Mouse (Mus musculus) kidney, embryonic 15.5 days (tissue): Measurements from ENCODE around the gene Pawr. TPM values are rescaled to one million over a fixed set of nuclear protein-coding genes. Genes with fewer than 3 reads are reported as not detected.
A peak's percentile ranks its signal among the peaks of the same experiment; 100 is the strongest.

Experiments used
- ATAC-seq: fragments of 200-750 bp; cut with Nextera tagmentation; replicated peaks from 2 replicates; pipeline ENCODE4 v1.8.0; 2017; ENCODE audit warnings: moderate TSS enrichment; ENCODE audit not compliant: low FRiP score
- H3K27ac ChIP-seq: fragments of 300-500 bp; sonication (generic); 2 replicates; pipeline ENCODE4 v1.5.1; 2015; ENCODE audit warnings: mild to moderate bottlenecking, inconsistent platforms
- H3K27me3 ChIP-seq: fragments of 300-500 bp; sonication (generic); 2 replicates; pipeline ENCODE4 v1.6.1; 2015; ENCODE audit warnings: inconsistent platforms
- H3K36me3 ChIP-seq: fragments of 300-500 bp; sonication (generic); 2 replicates; pipeline ENCODE4 v1.6.1; 2015; ENCODE audit warnings: inconsistent platforms
- H3K4me1 ChIP-seq: fragments of 300-500 bp; sonication (generic); 2 replicates; pipeline ENCODE4 v1.6.1; 2015; ENCODE audit warnings: inconsistent platforms
- H3K4me2 ChIP-seq: fragments of 300-500 bp; sonication (generic); 2 replicates; pipeline ENCODE4 v1.6.1; 2015; ENCODE audit warnings: moderate library complexity, mild to moderate bottlenecking, inconsistent platforms
- H3K4me3 ChIP-seq: fragments of 300-500 bp; sonication (generic); replicated peaks from 2 replicates; pipeline ENCODE4 v1.5.1; 2015; ENCODE audit warnings: mild to moderate bottlenecking, inconsistent platforms
- H3K9ac ChIP-seq: fragments of 300-500 bp; sonication (generic); 2 replicates; pipeline ENCODE4 v1.6.1; 2015; ENCODE audit warnings: mild to moderate bottlenecking, inconsistent platforms
- H3K9me3 ChIP-seq: fragments of 300-500 bp; sonication (generic); replicated peaks from 2 replicates; pipeline ENCODE4 v1.6.1; 2016; ENCODE audit warnings: inconsistent platforms
- WGBS: fragments of 180-500 bp; shearing (Covaris S2); methylation state at CpG from one replicate; pipeline ENCODE4 v1.1.7; 2015; ENCODE audit warnings: mixed read lengths; 5-methylcytosine and 5-hydroxymethylcytosine counted together
- polyA plus RNA-seq: library from polyadenylated mRNA; unstranded; fragments of >200 nt; fragmentation: Nextera tagmentation; extraction: Ambion mirVana; gene quantifications from 2 replicates; pipeline ENCODE4 v1.2.1, GENCODE M21; 2015

Pawr gene
- polyA plus RNA-seq, 1 experiment from 2014 or later: 17.5 TPM

GRCm38 (mm10) chr10:108403366-108403865 is 71.5 kb downstream of the Pawr start:
- no peak for ATAC-seq
- WGBS: 95% methylated on average over 4 of the region's 4 CpGs
- 0 out of 2 replicates have a peak overlapping the region, but pooled peaks have one; percentile 25 for H3K27ac ChIP-seq

GRCm38 (mm10) chr10:108404087-108404486 is 72.2 kb downstream of the Pawr start:
- H3K9me3 ChIP-seq: no peaks in the 10 kb centered on the region
- no peak overlapping the region for H3K4me3 ChIP-seq
- H3K4me1 ChIP-seq: peaks cover 43% of the 10 kb centered on the region
- no peaks in the 10 kb centered on the region for H3K36me3 ChIP-seq
- H3K27me3 ChIP-seq: no peaks in the 10 kb centered on the region
- H3K9ac ChIP-seq: no peak overlapping the region
- H3K27ac ChIP-seq: peak overlapping the region; percentile 25
- WGBS: 71% methylated on average over 9 of the region's 9 CpGs
- no peak for ATAC-seq
- H3K4me2 ChIP-seq: no peak overlapping the region

More at GRCm38 (mm10) chr10:108403366-108403865, 71.5 kb downstream of the Pawr start:
- H3K36me3 ChIP-seq: no peaks in the 10 kb centered on the region
- H3K9me3 ChIP-seq: no peaks in the 10 kb centered on the region
- H3K4me3 ChIP-seq: no peak overlapping the region
- no peak overlapping the region for H3K4me2 ChIP-seq
- peaks cover 43% of the 10 kb centered on the region for H3K4me1 ChIP-seq
- H3K9ac ChIP-seq: no peak overlapping the region
- H3K27me3 ChIP-seq: no peaks in the 10 kb centered on the region

- H3K36me3 ChIP-seq: peaks cover 5% of the 10 kb centered on the region; the same call in 1 of the 2 replicates
- H3K4me2 ChIP-seq: no peak overlapping the region
- H3K9me3 ChIP-seq: no peaks in the 10 kb centered on the region
- ATAC-seq: no peak; the same call in 1 of the 2 replicates
- H3K9ac ChIP-seq: no peak overlapping the region
- H3K4me3 ChIP-seq: no peak overlapping the region
- peaks cover 43% of the 10 kb centered on the region for H3K4me1 ChIP-seq
- peak overlapping the region; percentile 25; the same call in 1 of the 2 replicates for H3K27ac ChIP-seq
- 36% methylated on average over 8 of the region's 8 CpGs for WGBS
- H3K27me3 ChIP-seq: no peaks in the 10 kb centered on the region
Observed at GRCm38 (mm10) chr10:108405076-108405475, 73.2 kb downstream of the Pawr start.

- Histone ChIP-seq H3K27me3 (no peaks in the 10 kb centered on the region), H3K4me3 (no peak overlapping the region), H3K36me3 (peaks cover 8% of the 10 kb centered on the region; the same call in 1 of the 2 replicates), H3K9me3 (no peaks in the 10 kb centered on the region), H3K4me1 (peaks cover 43% of the 10 kb centered on the region), H3K4me2 (no peak overlapping the region), H3K9ac (no peak overlapping the region), H3K27ac (peak overlapping the region; percentile 76)
- WGBS: 28% methylated on average over 7 of the region's 7 CpGs
- no peak for ATAC-seq
Observed at GRCm38 (mm10) chr10:108405931-108406330, 74.0 kb downstream of the Pawr start.

- no peak overlapping the region for H3K4me2 ChIP-seq
Observed at GRCm38 (mm10) chr10:108406798-108407754, 75.2 kb downstream of the Pawr start.

GRCm38 (mm10) chr10:108408025-108408424 is 76.1 kb downstream of the Pawr start:
- Histone ChIP-seq H3K4me2 (no peak overlapping the region), H3K27ac (peak overlapping the region; percentile 51; the same call in 1 of the 2 replicates), H3K4me1 (peaks cover 42% of the 10 kb centered on the region), H3K9me3 (no peaks in the 10 kb centered on the region), H3K9ac (no peak overlapping the region), H3K27me3 (no peaks in the 10 kb centered on the region), H3K4me3 (no peak overlapping the region), H3K36me3 (peaks cover 18% of the 10 kb centered on the region)
- no peak for ATAC-seq
- 40% methylated on average over 5 of the region's 5 CpGs for WGBS

More at GRCm38 (mm10) chr10:108406798-108407754, 75.2 kb downstream of the Pawr start:
- Histone ChIP-seq H3K4me1 (peaks cover 43% of the 10 kb centered on the region), H3K9ac (no peak overlapping the region), H3K27me3 (no peaks in the 10 kb centered on the region), H3K36me3 (peaks cover 13% of the 10 kb centered on the region; the same call in 1 of the 2 replicates), H3K4me3 (no peak overlapping the region), H3K9me3 (no peaks in the 10 kb centered on the region), H3K27ac (peak overlapping the region; percentile 41)
- WGBS: 77% methylated on average over 12 of the region's 12 CpGs
- ATAC-seq: peak; percentile 23

- no peak overlapping the region for H3K4me3 ChIP-seq
- no peaks in the 10 kb centered on the region for H3K9me3 ChIP-seq
- no peak overlapping the region for H3K4me2 ChIP-seq
- no peak overlapping the region for H3K9ac ChIP-seq
- no peaks in the 10 kb centered on the region for H3K27me3 ChIP-seq
- H3K36me3 ChIP-seq: peaks cover 18% of the 10 kb centered on the region
- H3K27ac ChIP-seq: peak overlapping the region; percentile 51; the same call in 1 of the 2 replicates
- WGBS: 53% methylated on average over 6 of the region's 6 CpGs
- ATAC-seq: no peak
- peaks cover 39% of the 10 kb centered on the region for H3K4me1 ChIP-seq
Observed at GRCm38 (mm10) chr10:108408437-108408836, 76.5 kb downstream of the Pawr start.

GRCm38 (mm10) chr10:108408986-108409385 is 77.1 kb downstream of the Pawr start:
- no peak for ATAC-seq
- no peaks in the 10 kb centered on the region for H3K9me3 ChIP-seq
- peaks cover 20% of the 10 kb centered on the region for H3K36me3 ChIP-seq
- WGBS: 72% methylated on average over 6 of the region's 6 CpGs
- H3K27ac ChIP-seq: no peak overlapping the region
- no peak overlapping the region for H3K4me3 ChIP-seq
- H3K27me3 ChIP-seq: no peaks in the 10 kb centered on the region
- H3K9ac ChIP-seq: no peak overlapping the region
- H3K4me1 ChIP-seq: peaks cover 34% of the 10 kb centered on the region
- H3K4me2 ChIP-seq: no peak overlapping the region

- no peaks in the 10 kb centered on the region for H3K27me3 ChIP-seq
- peaks cover 29% of the 10 kb centered on the region for H3K4me1 ChIP-seq
- no peak overlapping the region for H3K27ac ChIP-seq
- H3K9ac ChIP-seq: no peak overlapping the region
- no peak overlapping the region for H3K4me3 ChIP-seq
- no peak overlapping the region for H3K4me2 ChIP-seq
- no peaks in the 10 kb centered on the region for H3K9me3 ChIP-seq
- WGBS: 72% methylated on average over 6 of the region's 6 CpGs
- peaks cover 22% of the 10 kb centered on the region for H3K36me3 ChIP-seq
- ATAC-seq: no peak
Observed at GRCm38 (mm10) chr10:108409529-108409928, 77.6 kb downstream of the Pawr start.

GRCm38 (mm10) chr10:108414936-108415635 is 83.2 kb downstream of the Pawr start:
- H3K36me3 ChIP-seq: peaks cover 26% of the 10 kb centered on the region
- no peaks in the 10 kb centered on the region for H3K4me1 ChIP-seq
- ATAC-seq: 0 out of 2 replicates have a peak, but pooled peaks have one; percentile 22
- no peak overlapping the region for H3K4me2 ChIP-seq
- H3K9ac ChIP-seq: no peak overlapping the region
- H3K4me3 ChIP-seq: no peak overlapping the region
- no peaks in the 10 kb centered on the region for H3K9me3 ChIP-seq
- H3K27me3 ChIP-seq: no peaks in the 10 kb centered on the region
- 86% methylated on average over 14 of the region's 14 CpGs for WGBS
- no peak overlapping the region for H3K27ac ChIP-seq

GRCm38 (mm10) chr10:108417448-108417847 is 85.5 kb downstream of the Pawr start:
- H3K36me3 ChIP-seq: peaks cover 17% of the 10 kb centered on the region
- H3K9me3 ChIP-seq: no peaks in the 10 kb centered on the region
- H3K4me2 ChIP-seq: no peak overlapping the region
- H3K27ac ChIP-seq: no peak overlapping the region
- no peaks in the 10 kb centered on the region for H3K4me1 ChIP-seq
- no peak for ATAC-seq
- WGBS: 84% methylated on average over 5 of the region's 5 CpGs
- no peaks in the 10 kb centered on the region for H3K27me3 ChIP-seq
- H3K4me3 ChIP-seq: no peak overlapping the region
- no peak overlapping the region for H3K9ac ChIP-seq
